Mouse (Mus musculus): ENCODE measurements at regions not wholly inside any gene's neighbourhood (a gene's known extent, or its start where the extent isn't known, plus 50 kb on each side); places are given as distances from the start of the nearest gene placed in this dataset.
A peak's percentile ranks its signal among the peaks of the same experiment; 100 is the strongest.

- TF ChIP-seq POLR2A (IDR thresholded peaks at IDR 0.05; ENCODE audit: extremely low read depth, insufficient read depth, low read length) (no peak), CTCF (IDR thresholded peaks at IDR 0.05; ENCODE audit: low read depth, low read length) (peak; percentile 18; the same call in 1 of the 2 replicates)
- Histone ChIP-seq H3K27me3 (ENCODE audit: control insufficient read depth, insufficient read depth, low read length) (no peaks in the 10 kb centered on the region), H3K27ac (replicated peaks; ENCODE audit: insufficient read depth, low read depth, low read length) (no peak overlapping the region), H3K9ac (ENCODE audit: low read depth, low read length) (no peak overlapping the region), H3K36me3 (ENCODE audit: control insufficient read depth, insufficient read depth, low read length) (no peaks in the 10 kb centered on the region), H3K4me1 (ENCODE audit: control insufficient read depth, insufficient read depth, low read length) (no peaks in the 10 kb centered on the region), H3K4me3 (ENCODE audit: insufficient read depth, low read depth, low read length) (no peak overlapping the region), H3K79me2 (ENCODE audit: control insufficient read depth, insufficient read depth, low read length) (no peaks in the 10 kb centered on the region)
- DNase-seq (ENCODE audit: extremely low read depth, low read depth, low spot score): peak; percentile 33
- 9% methylated on average over 4 of the region's 4 CpGs for WGBS
These were observed 114.3 kb downstream of the Rab38 start for GRCm38 (mm10) chr7:88544393-88544792.

- 32% methylated on average over 5 of the region's 5 CpGs for WGBS
These were observed 115.0 kb downstream of the Rab38 start for GRCm38 (mm10) chr7:88544976-88545654.

GRCm38 (mm10) chr7:88575073-88575472 is 145.0 kb downstream of the Rab38 start:
- H3K27me3 ChIP-seq (ENCODE audit: control insufficient read depth, insufficient read depth, low read length): no peaks in the 10 kb centered on the region
- no peaks in the 10 kb centered on the region for H3K79me2 ChIP-seq (ENCODE audit: control insufficient read depth, insufficient read depth, low read length)
- 62% methylated on average over 1 of the region's 1 CpGs for WGBS
- no peak overlapping the region for H3K4me3 ChIP-seq (ENCODE audit: insufficient read depth, low read depth, low read length)
- TF ChIP-seq POLR2A (IDR thresholded peaks at IDR 0.05; ENCODE audit: extremely low read depth, insufficient read depth, low read length) (no peak), CTCF (IDR thresholded peaks at IDR 0.05; ENCODE audit: low read depth, low read length) (no peak)
- H3K4me1 ChIP-seq (ENCODE audit: control insufficient read depth, insufficient read depth, low read length): no peaks in the 10 kb centered on the region
- H3K9ac ChIP-seq (ENCODE audit: low read depth, low read length): no peak overlapping the region
- DNase-seq (ENCODE audit: extremely low read depth, low read depth, low spot score): no peak
- no peaks in the 10 kb centered on the region for H3K36me3 ChIP-seq (ENCODE audit: control insufficient read depth, insufficient read depth, low read length)
- no peak overlapping the region for H3K27ac ChIP-seq (replicated peaks; ENCODE audit: insufficient read depth, low read depth, low read length)

More at GRCm38 (mm10) chr7:88544976-88545654, 115.0 kb downstream of the Rab38 start:
- Histone ChIP-seq H3K79me2 (ENCODE audit: control insufficient read depth, insufficient read depth, low read length) (no peaks in the 10 kb centered on the region), H3K4me1 (ENCODE audit: control insufficient read depth, insufficient read depth, low read length) (no peaks in the 10 kb centered on the region), H3K9ac (ENCODE audit: low read depth, low read length) (no peak overlapping the region), H3K4me3 (ENCODE audit: insufficient read depth, low read depth, low read length) (no peak overlapping the region), H3K27me3 (ENCODE audit: control insufficient read depth, insufficient read depth, low read length) (no peaks in the 10 kb centered on the region), H3K36me3 (ENCODE audit: control insufficient read depth, insufficient read depth, low read length) (no peaks in the 10 kb centered on the region), H3K27ac (replicated peaks; ENCODE audit: insufficient read depth, low read depth, low read length) (no peak overlapping the region)
- TF ChIP-seq POLR2A (IDR thresholded peaks at IDR 0.05; ENCODE audit: extremely low read depth, insufficient read depth, low read length): no peak
- no peak for TF ChIP-seq CTCF (IDR thresholded peaks at IDR 0.05; ENCODE audit: low read depth, low read length)
- no peak for DNase-seq (ENCODE audit: extremely low read depth, low read depth, low spot score)

DNA sequence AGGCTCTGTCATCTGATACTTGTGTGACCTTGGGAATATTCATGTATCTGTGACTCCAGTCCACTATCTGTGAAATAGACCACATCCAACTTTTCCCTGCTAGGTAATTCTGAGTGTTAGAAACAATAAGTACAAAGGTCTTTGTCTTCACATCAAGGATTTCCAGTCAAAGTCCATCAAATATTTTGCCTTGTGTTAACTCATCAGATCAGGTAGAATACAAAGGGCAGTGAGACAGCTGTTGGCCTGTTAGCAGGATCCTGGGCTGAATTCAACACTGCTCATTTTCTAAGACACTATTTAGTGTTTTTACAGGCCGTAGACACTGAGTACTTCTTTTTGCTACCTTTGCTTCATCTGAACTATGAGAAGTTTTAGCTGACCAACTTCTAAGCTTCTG is 170.7 kb downstream of the Rab38 start:
- 56% methylated on average over 1 of the region's 1 CpGs for WGBS
- TF ChIP-seq POLR2A (IDR thresholded peaks at IDR 0.05; ENCODE audit: extremely low read depth, insufficient read depth, low read length) (no peak), CTCF (IDR thresholded peaks at IDR 0.05; ENCODE audit: low read depth, low read length) (no peak)

More for the DNA sequence above, 170.7 kb downstream of the Rab38 start:
- no peak overlapping the region for H3K9ac ChIP-seq (ENCODE audit: low read depth, low read length)
- no peak overlapping the region for H3K27ac ChIP-seq (replicated peaks; ENCODE audit: insufficient read depth, low read depth, low read length)
- H3K36me3 ChIP-seq (ENCODE audit: control insufficient read depth, insufficient read depth, low read length): no peaks in the 10 kb centered on the region
- no peaks in the 10 kb centered on the region for H3K4me1 ChIP-seq (ENCODE audit: control insufficient read depth, insufficient read depth, low read length)
- no peaks in the 10 kb centered on the region for H3K79me2 ChIP-seq (ENCODE audit: control insufficient read depth, insufficient read depth, low read length)
- no peaks in the 10 kb centered on the region for H3K27me3 ChIP-seq (ENCODE audit: control insufficient read depth, insufficient read depth, low read length)
- no peak overlapping the region for H3K4me3 ChIP-seq (ENCODE audit: insufficient read depth, low read depth, low read length)
- DNase-seq (ENCODE audit: extremely low read depth, low read depth, low spot score): no peak

Measured in liver, adult 2 months (tissue).